ENCODE assay signal across 9 mouse cellular contexts in genomic region chr14:74945266-74946215, GRCm38 (mm10). TPM values are rescaled to one million over a fixed set of nuclear protein-coding genes. Genes with fewer than 3 reads are reported as not detected.
A peak's percentile ranks its signal among the peaks of the same experiment; 100 is the strongest.
DNase-seq lines count a peak whose midpoint lies in the region; ATAC-seq and TF ChIP-seq lines count a peak whose summit lies in the region.
"Had no signal": no experiment of that assay in that cellular context is flagged by ENCODE, and none has a peak within 500 bp of the region (broad histone marks: within the 10 kb centered on the region; RNA-seq: fewer than 3 reads in every experiment).

No protein-coding gene starts in this region.

- peak overlapping the region; percentile 85 for H3K4me3 ChIP-seq in left cerebral cortex, adult 2 months
- peak overlapping the region; percentile 82 for H3K4me3 ChIP-seq in embryonic facial prominence, embryonic 14.5 days (ENCODE audit: low read depth, low read length)
- peak overlapping the region; percentile 82 for H3K4me3 ChIP-seq in limb, embryonic 11.5 days (ENCODE audit: low read depth, low read length)
- H3K4me3 ChIP-seq in small intestine, adult 2 months (ENCODE audit: low read depth, low read length): no peak overlapping the region

- no peak for TF ChIP-seq POLR2A in small intestine, adult 2 months (IDR thresholded peaks at IDR 0.05; ENCODE audit: low read depth, low read length)

- no peaks in the 10 kb centered on the region for H3K27me3 ChIP-seq in embryonic facial prominence, embryonic 14.5 days (replicated peaks; ENCODE audit: control insufficient read depth, insufficient read depth, low read length)
- H3K27me3 ChIP-seq in limb, embryonic 11.5 days (ENCODE audit: control insufficient read depth, insufficient read depth, low read length): no peaks in the 10 kb centered on the region
- H3K27me3 ChIP-seq in small intestine, adult 2 months (ENCODE audit: control insufficient read depth, insufficient read depth, low read length): no peaks in the 10 kb centered on the region

- no peaks in the 10 kb centered on the region for H3K36me3 ChIP-seq in embryonic facial prominence, embryonic 14.5 days (ENCODE audit: control insufficient read depth, insufficient read depth, low read length)
- H3K36me3 ChIP-seq in limb, embryonic 11.5 days (ENCODE audit: control insufficient read depth, insufficient read depth, low read length): no peaks in the 10 kb centered on the region
- no peaks in the 10 kb centered on the region for H3K36me3 ChIP-seq in small intestine, adult 2 months (ENCODE audit: control insufficient read depth, insufficient read depth, low read length)

- intact Hi-C loops in left cerebral cortex, adult 2 months (cut with DNase I): loop anchor here (2.0 to 5.0 kb wide), 3 partner anchors 45 to 93 kb away; no protein-coding TSS in a partner anchor
- intact Hi-C loops in left cerebral cortex, postnatal 10 days (cut with DNase I): loop anchor here (5.0 to 10.0 kb wide), 5 partner anchors 38 to 153 kb away; no protein-coding TSS in a partner anchor

- TF ChIP-seq CTCF in left cerebral cortex, adult 2 months (IDR thresholded peaks at IDR 0.05): no peak
- no peak for TF ChIP-seq CTCF in small intestine, adult 2 months (IDR thresholded peaks at IDR 0.05; ENCODE audit: extremely low read depth, insufficient read length, insufficient replicate concordance, low read depth, low read length)

- peaks cover 23% of the 10 kb centered on the region for H3K4me1 ChIP-seq in embryonic facial prominence, embryonic 14.5 days (ENCODE audit: control insufficient read depth, insufficient read depth, low read length)
- H3K4me1 ChIP-seq in limb, embryonic 11.5 days (ENCODE audit: control insufficient read depth, insufficient read depth, low read length): peaks cover 9% of the 10 kb centered on the region
- H3K4me1 ChIP-seq in small intestine, adult 2 months (ENCODE audit: control insufficient read depth, insufficient read depth, insufficient read length, low read length): peaks cover 17% of the 10 kb centered on the region

- peak overlapping the region; percentile 93 for H3K9ac ChIP-seq in embryonic facial prominence, embryonic 14.5 days (ENCODE audit: low read depth, low read length)
- no peak overlapping the region for H3K9ac ChIP-seq in limb, embryonic 11.5 days (ENCODE audit: low read length)

- peak overlapping the region; percentile 76 for H3K4me2 ChIP-seq in embryonic facial prominence, embryonic 14.5 days (ENCODE audit: low read depth, low read length)
- peak overlapping the region; percentile 66 for H3K4me2 ChIP-seq in limb, embryonic 11.5 days (ENCODE audit: low read depth, severe bottlenecking)

- WGBS in embryonic facial prominence, embryonic 14.5 days: 72% methylated on average over 11 of the region's 11 CpGs
- WGBS in limb, embryonic 11.5 days: 92% methylated on average over 11 of the region's 11 CpGs
- WGBS in small intestine, adult 2 months: 51% methylated on average over 11 of the region's 11 CpGs

- no peaks in the 10 kb centered on the region for H3K9me3 ChIP-seq in embryonic facial prominence, embryonic 14.5 days (ENCODE audit: control insufficient read depth, low read length)
- no peaks in the 10 kb centered on the region for H3K9me3 ChIP-seq in limb, embryonic 11.5 days (ENCODE audit: control insufficient read depth, low read length)

- H3K27ac ChIP-seq in left cerebral cortex, adult 2 months: no peak overlapping the region; the same call in 1 of the 2 replicates
- no peak overlapping the region; the same call in 1 of the 2 replicates for H3K27ac ChIP-seq in embryonic facial prominence, embryonic 14.5 days (replicated peaks; ENCODE audit: low read depth, low read length)
- H3K27ac ChIP-seq in limb, embryonic 11.5 days (replicated peaks; ENCODE audit: low read depth, low read length): no peak overlapping the region
- peak overlapping the region; percentile 84 for H3K27ac ChIP-seq in small intestine, adult 2 months (ENCODE audit: insufficient read depth, low read depth, low read length)

- ATAC-seq in embryonic facial prominence, embryonic 14.5 days (ENCODE audit: low read depth): no peak
- ATAC-seq in limb, embryonic 11.5 days (ENCODE audit: insufficient number of reproducible peaks, low FRiP score, low TSS enrichment, low read depth): no peak

- DNase-seq in left cerebral cortex, adult 2 months (ENCODE audit: extremely low spot score in 1 of 2, low spot score in 2 of 2): no peak
- DNase-seq in left cerebral cortex, postnatal 10 days (ENCODE audit: extremely low spot score in 1 of 2, low spot score in 2 of 2): no peak
- DNase-seq in embryonic facial prominence, embryonic 14.5 days (ENCODE audit: low spot score): no peak
- no peak for DNase-seq in limb, embryonic 11.5 days (ENCODE audit: low spot score)
- no peak for DNase-seq in ovary, postnatal 10 days (ENCODE audit: low spot score)
- no peak for DNase-seq in ovary, postnatal 14 days (ENCODE audit: low spot score)
- no peak for DNase-seq in cerebellum, postnatal 25 days
- DNase-seq: adrenal gland, adult 8-10 months had no signal

RNA-seq across cellular contexts. Expression of gene Lrch1, which starts 2.1 kb away (rescaled TPM):
- 10 to 100 TPM; 14.8 to 16.3 TPM for total RNA-seq in left cerebral cortex, adult 2 months (2021)
- total RNA-seq in left cerebral cortex, postnatal 10 days (2021): 10 to 100 TPM; 28.6 to 52.3 TPM
- 15.6 TPM in 2 replicates for polyA plus RNA-seq in embryonic facial prominence, embryonic 14.5 days (2014; fragmentation: Nextera tagmentation; extraction: Ambion mirVana)
- 11.3 and 12.9 TPM in 2 replicates for polyA plus RNA-seq in limb, embryonic 11.5 days (2014; fragmentation: Nextera tagmentation; extraction: Ambion mirVana)
- polyA plus RNA-seq in small intestine, adult 2 months (2012; rRNA removed): 3.5 and 6.1 TPM in 2 replicates
